Mouse (Mus musculus) testis, adult 2 months (tissue): ENCODE measurements at regions not wholly inside any gene's neighbourhood (a gene's known extent, or its start where the extent isn't known, plus 50 kb on each side); places are given as distances from the start of the nearest gene placed in this dataset.

ENCODE experiments used
- CTCF ChIP-seq: fragments of 200-500 bp; IDR thresholded peaks from 2 replicates; pipeline ENCODE4 v1.5.1; 2012; ENCODE audit warnings: low read depth, mild to moderate bottlenecking, inconsistent platforms, low read length, moderate library complexity; ENCODE audit not compliant: control insufficient read depth, insufficient read depth, insufficient replicate concordance
- POLR2A ChIP-seq: fragments of 200-500 bp; IDR thresholded peaks from 2 replicates; pipeline ENCODE4 v1.6.1; 2012; ENCODE audit warnings: low read depth, mild to moderate bottlenecking, inconsistent platforms, low read length, moderate library complexity; ENCODE audit not compliant: control insufficient read depth

DNA sequence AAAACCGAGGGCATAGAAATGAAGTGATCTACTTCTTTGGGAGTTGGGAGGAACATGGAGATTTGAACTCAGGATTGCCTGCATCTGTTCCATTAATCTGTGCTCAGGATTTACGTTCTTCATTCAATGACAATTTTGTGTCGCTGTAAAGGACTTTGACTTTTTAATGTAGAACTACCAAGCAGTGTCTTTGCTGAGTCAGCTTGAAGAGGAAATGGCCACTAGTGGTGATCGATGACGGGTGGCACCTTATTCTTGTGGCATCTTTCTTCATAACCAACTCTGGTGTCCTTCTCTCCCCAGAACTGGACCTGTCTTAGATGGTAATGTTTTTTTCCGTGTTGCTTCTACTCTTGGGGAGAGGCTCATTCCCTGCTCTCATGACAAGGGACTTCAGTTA is 137.0 kb downstream of the Sec16b start:
- no peak for TF ChIP-seq POLR2A
- no peak for TF ChIP-seq CTCF
